Mouse (Mus musculus): ENCODE data around the gene Ctsf.

The Ctsf gene

GRCm38 (mm10) chr19:4820678-4821303 is 34.1 kb upstream of the Ctsf start:
- no peak overlapping the region for H3K4me3 ChIP-seq (replicated peaks; ENCODE audit: low read length)
- no peaks in the 10 kb centered on the region for H3K9me3 ChIP-seq (ENCODE audit: low read length)
- H3K27me3 ChIP-seq (ENCODE audit: insufficient read depth, low read length) = no peaks in the 10 kb centered on the region
- H3K4me1 ChIP-seq (replicated peaks; ENCODE audit: low read depth, low read length) = peaks cover 30% of the 10 kb centered on the region
- H3K36me3 ChIP-seq (ENCODE audit: insufficient read depth, low read length) = peaks cover 15% of the 10 kb centered on the region
- TF ChIP-seq POU5F1 (IDR thresholded peaks at IDR 0.05; ENCODE audit: borderline replicate concordance, low read length) (no peak), NANOG (IDR thresholded peaks at IDR 0.05; ENCODE audit: borderline replicate concordance, low read length) (no peak), CTCF (conservative IDR thresholded peaks at IDR 0.05; ENCODE audit: low read length) (no peak; the same call in 1 of the 2 replicates)

GRCm38 (mm10) chr19:4828444-4829114 is 26.4 kb upstream of the Ctsf start:
- Histone ChIP-seq H3K9me3 (ENCODE audit: low read length) (no peaks in the 10 kb centered on the region), H3K4me3 (replicated peaks; ENCODE audit: low read length) (peak overlapping the region; percentile 48), H3K4me1 (replicated peaks; ENCODE audit: low read depth, low read length) (peaks cover 86% of the 10 kb centered on the region), H3K27me3 (ENCODE audit: insufficient read depth, low read length) (no peaks in the 10 kb centered on the region), H3K36me3 (ENCODE audit: insufficient read depth, low read length) (peaks cover 55% of the 10 kb centered on the region)
- TF ChIP-seq CTCF (conservative IDR thresholded peaks at IDR 0.05; ENCODE audit: low read length) (no peak), POU5F1 (IDR thresholded peaks at IDR 0.05; ENCODE audit: borderline replicate concordance, low read length) (no peak), NANOG (IDR thresholded peaks at IDR 0.05; ENCODE audit: borderline replicate concordance, low read length) (no peak)

GRCm38 (mm10) chr19:4829156-4829555 is 25.8 kb upstream of the Ctsf start:
- no peaks in the 10 kb centered on the region for H3K27me3 ChIP-seq (ENCODE audit: insufficient read depth, low read length)
- H3K4me1 ChIP-seq (replicated peaks; ENCODE audit: low read depth, low read length) = peaks cover 92% of the 10 kb centered on the region
- TF ChIP-seq CTCF (conservative IDR thresholded peaks at IDR 0.05; ENCODE audit: low read length) (no peak), NANOG (IDR thresholded peaks at IDR 0.05; ENCODE audit: borderline replicate concordance, low read length) (no peak), POU5F1 (IDR thresholded peaks at IDR 0.05; ENCODE audit: borderline replicate concordance, low read length) (no peak)
- peaks cover 61% of the 10 kb centered on the region for H3K36me3 ChIP-seq (ENCODE audit: insufficient read depth, low read length)
- no peaks in the 10 kb centered on the region for H3K9me3 ChIP-seq (ENCODE audit: low read length)
- H3K4me3 ChIP-seq (replicated peaks; ENCODE audit: low read length) = peak overlapping the region; percentile 48; the same call in 1 of the 2 replicates

- H3K4me3 ChIP-seq (replicated peaks; ENCODE audit: low read length) = no peak overlapping the region
- H3K9me3 ChIP-seq (ENCODE audit: low read length) = no peaks in the 10 kb centered on the region
- no peaks in the 10 kb centered on the region for H3K27me3 ChIP-seq (ENCODE audit: insufficient read depth, low read length)
- peaks cover 98% of the 10 kb centered on the region for H3K4me1 ChIP-seq (replicated peaks; ENCODE audit: low read depth, low read length)
- no peak for TF ChIP-seq NANOG (IDR thresholded peaks at IDR 0.05; ENCODE audit: borderline replicate concordance, low read length)
- no peak for TF ChIP-seq CTCF (conservative IDR thresholded peaks at IDR 0.05; ENCODE audit: low read length)
- TF ChIP-seq POU5F1 (IDR thresholded peaks at IDR 0.05; ENCODE audit: borderline replicate concordance, low read length) = no peak
- peaks cover 50% of the 10 kb centered on the region for H3K36me3 ChIP-seq (ENCODE audit: insufficient read depth, low read length)
Observed at GRCm38 (mm10) chr19:4833977-4834376, 21.0 kb upstream of the Ctsf start.

GRCm38 (mm10) chr19:4836096-4836495 is 18.8 kb upstream of the Ctsf start:
- Histone ChIP-seq H3K9me3 (ENCODE audit: low read length) (no peaks in the 10 kb centered on the region), H3K4me3 (replicated peaks; ENCODE audit: low read length) (0 out of 2 replicates have a peak overlapping the region, but pooled peaks have one; percentile 1), H3K27me3 (ENCODE audit: insufficient read depth, low read length) (peaks cover 15% of the 10 kb centered on the region), H3K4me1 (replicated peaks; ENCODE audit: low read depth, low read length) (peaks cover 90% of the 10 kb centered on the region), H3K36me3 (ENCODE audit: insufficient read depth, low read length) (peaks cover 41% of the 10 kb centered on the region)
- TF ChIP-seq POU5F1 (IDR thresholded peaks at IDR 0.05; ENCODE audit: borderline replicate concordance, low read length) = no peak
- no peak for TF ChIP-seq NANOG (IDR thresholded peaks at IDR 0.05; ENCODE audit: borderline replicate concordance, low read length)
- TF ChIP-seq CTCF (conservative IDR thresholded peaks at IDR 0.05; ENCODE audit: low read length) = no peak

- peaks cover 37% of the 10 kb centered on the region for H3K36me3 ChIP-seq (ENCODE audit: insufficient read depth, low read length)
- H3K4me1 ChIP-seq (replicated peaks; ENCODE audit: low read depth, low read length) = peaks cover 87% of the 10 kb centered on the region
- H3K4me3 ChIP-seq (replicated peaks; ENCODE audit: low read length) = no peak overlapping the region
- TF ChIP-seq POU5F1 (IDR thresholded peaks at IDR 0.05; ENCODE audit: borderline replicate concordance, low read length) = no peak
- no peak for TF ChIP-seq NANOG (IDR thresholded peaks at IDR 0.05; ENCODE audit: borderline replicate concordance, low read length)
- H3K27me3 ChIP-seq (ENCODE audit: insufficient read depth, low read length) = peaks cover 23% of the 10 kb centered on the region
- H3K9me3 ChIP-seq (ENCODE audit: low read length) = no peaks in the 10 kb centered on the region
Observed at GRCm38 (mm10) chr19:4837049-4837448, 17.9 kb upstream of the Ctsf start.

- peaks cover 23% of the 10 kb centered on the region for H3K27me3 ChIP-seq (ENCODE audit: insufficient read depth, low read length)
- peak overlapping the region; percentile 88 for H3K4me3 ChIP-seq (replicated peaks; ENCODE audit: low read length)
- no peaks in the 10 kb centered on the region for H3K9me3 ChIP-seq (ENCODE audit: low read length)
- TF ChIP-seq POU5F1 (IDR thresholded peaks at IDR 0.05; ENCODE audit: borderline replicate concordance, low read length) = no peak
- no peak for TF ChIP-seq NANOG (IDR thresholded peaks at IDR 0.05; ENCODE audit: borderline replicate concordance, low read length)
- no peak for TF ChIP-seq CTCF (conservative IDR thresholded peaks at IDR 0.05; ENCODE audit: low read length)
- peaks cover 73% of the 10 kb centered on the region for H3K4me1 ChIP-seq (replicated peaks; ENCODE audit: low read depth, low read length)
- H3K36me3 ChIP-seq (ENCODE audit: insufficient read depth, low read length) = peaks cover 21% of the 10 kb centered on the region
Observed at GRCm38 (mm10) chr19:4838526-4839140, 16.3 kb upstream of the Ctsf start.

- no peaks in the 10 kb centered on the region for H3K9me3 ChIP-seq (ENCODE audit: low read length)
- peaks cover 16% of the 10 kb centered on the region; the same call in 1 of the 2 replicates for H3K36me3 ChIP-seq (ENCODE audit: insufficient read depth, low read length)
- peaks cover 23% of the 10 kb centered on the region for H3K27me3 ChIP-seq (ENCODE audit: insufficient read depth, low read length)
- peak within 1 kb of the TSS; percentile 88 for H3K4me3 ChIP-seq (replicated peaks; ENCODE audit: low read length)
- H3K4me1 ChIP-seq (replicated peaks; ENCODE audit: low read depth, low read length) = peaks cover 68% of the 10 kb centered on the region
- no peak for TF ChIP-seq POU5F1 (IDR thresholded peaks at IDR 0.05; ENCODE audit: borderline replicate concordance, low read length)
Observed at GRCm38 (mm10) chr19:4839149-4839548, 15.8 kb upstream of the Ctsf start, which contains the start of the genes Ccs and Ccdc87. Gene Ccs (minus strand): TSS chr19:4839332. Gene Ccdc87 (plus strand): TSS chr19:4839366.
